Mouse (Mus musculus): Measurements from ENCODE around the gene Osbpl8. TPM values are rescaled to one million over a fixed set of nuclear protein-coding genes. Genes with fewer than 3 reads are reported as not detected.

Gene Osbpl8
- polyA plus RNA-seq, 1 experiment from 2014 or later: 10.2 TPM

GRCm38 (mm10) chr10:111155065-111155464 is 9.5 kb upstream of the Osbpl8 start:
- 86% methylated on average over 3 of the region's 3 CpGs for WGBS (ENCODE audit: insufficient replicate concordance)
- peaks cover 3% of the 10 kb centered on the region; the same call in 1 of the 2 replicates for H3K4me1 ChIP-seq (replicated peaks)
- no peaks in the 10 kb centered on the region for H3K36me3 ChIP-seq (replicated peaks)
- no peak overlapping the region for H3K27ac ChIP-seq (replicated peaks)
- ATAC-seq (ENCODE audit: insufficient read depth): no peak
- no peak overlapping the region for H3K4me3 ChIP-seq (replicated peaks)
- H3K9ac ChIP-seq: no peak overlapping the region
- no peaks in the 10 kb centered on the region for H3K9me3 ChIP-seq (replicated peaks)
- H3K4me2 ChIP-seq: no peak overlapping the region
- no peaks in the 10 kb centered on the region for H3K27me3 ChIP-seq

GRCm38 (mm10) chr10:111155571-111155970 is 9.0 kb upstream of the Osbpl8 start:
- H3K4me1 ChIP-seq (replicated peaks): peaks cover 3% of the 10 kb centered on the region; the same call in 1 of the 2 replicates
- 44% methylated on average over 7 of the region's 7 CpGs for WGBS (ENCODE audit: insufficient replicate concordance)
- no peak overlapping the region for H3K27ac ChIP-seq (replicated peaks)
- no peaks in the 10 kb centered on the region for H3K27me3 ChIP-seq
- H3K4me3 ChIP-seq (replicated peaks): no peak overlapping the region
- no peaks in the 10 kb centered on the region for H3K36me3 ChIP-seq (replicated peaks)
- no peaks in the 10 kb centered on the region for H3K9me3 ChIP-seq (replicated peaks)
- no peak for ATAC-seq (ENCODE audit: insufficient read depth)
- H3K4me2 ChIP-seq: no peak overlapping the region
- H3K9ac ChIP-seq: no peak overlapping the region

DNA sequence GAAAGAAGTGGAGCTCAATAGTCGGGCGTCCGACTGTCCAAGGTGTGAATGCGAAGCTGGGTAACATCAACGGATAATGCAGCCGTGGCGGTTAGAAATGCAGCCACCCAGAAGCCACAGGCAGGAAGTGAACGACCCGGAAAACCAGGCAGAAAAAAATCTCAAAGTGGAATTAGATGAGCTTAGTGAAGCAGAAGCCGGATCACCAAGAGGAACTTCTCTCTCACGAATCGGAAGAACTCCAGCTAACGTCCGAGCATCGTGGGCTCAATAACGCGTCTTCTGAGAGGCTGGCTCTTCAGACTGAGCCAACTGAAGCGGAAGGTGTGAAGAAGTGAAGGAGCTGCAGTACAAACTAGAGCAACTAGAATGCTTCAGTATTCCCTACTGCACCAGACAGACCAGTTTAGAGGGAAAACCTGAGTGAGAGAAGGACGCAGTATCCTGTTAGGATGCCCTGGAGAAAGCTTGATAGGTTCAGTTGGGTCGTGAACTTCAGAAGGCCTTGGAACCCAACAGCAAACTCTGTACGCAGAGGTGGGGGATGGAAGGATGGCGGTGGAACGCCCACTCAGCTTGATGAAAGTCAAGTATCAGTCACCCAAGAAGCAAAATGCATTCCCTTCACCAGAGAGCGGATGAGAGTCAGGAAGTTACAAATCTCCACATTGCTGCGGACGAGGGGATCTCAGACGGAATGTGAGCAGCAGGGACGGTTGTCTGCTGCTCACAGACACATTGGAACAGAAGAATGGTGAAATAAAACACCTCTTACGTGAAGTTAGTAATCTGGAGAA is 8.0 kb upstream of the Osbpl8 start:
- no peaks in the 10 kb centered on the region for H3K36me3 ChIP-seq (replicated peaks)
- no peak overlapping the region; the same call in 1 of the 2 replicates for H3K4me3 ChIP-seq (replicated peaks)
- H3K9me3 ChIP-seq (replicated peaks): no peaks in the 10 kb centered on the region
- no peak overlapping the region for H3K27ac ChIP-seq (replicated peaks)
- no peak for ATAC-seq (ENCODE audit: insufficient read depth)
- H3K9ac ChIP-seq: no peak overlapping the region
- no peaks in the 10 kb centered on the region for H3K27me3 ChIP-seq
- H3K4me2 ChIP-seq: peak overlapping the region; percentile 29
- 69% methylated on average over 29 of the region's 29 CpGs for WGBS (ENCODE audit: insufficient replicate concordance)
- H3K4me1 ChIP-seq (replicated peaks): peaks cover 3% of the 10 kb centered on the region; the same call in 1 of the 2 replicates

- Histone ChIP-seq H3K4me2 (no peak overlapping the region), H3K27ac (replicated peaks) (no peak overlapping the region), H3K9ac (no peak overlapping the region), H3K4me1 (replicated peaks) (peaks cover 7% of the 10 kb centered on the region; the same call in 1 of the 2 replicates), H3K27me3 (no peaks in the 10 kb centered on the region), H3K9me3 (replicated peaks) (no peaks in the 10 kb centered on the region), H3K36me3 (replicated peaks) (no peaks in the 10 kb centered on the region), H3K4me3 (replicated peaks) (no peak overlapping the region)
- WGBS (ENCODE audit: insufficient replicate concordance): 73% methylated on average over 7 of the region's 7 CpGs
- ATAC-seq (ENCODE audit: insufficient read depth): no peak
Measured at GRCm38 (mm10) chr10:111157241-111157659, 7.3 kb upstream of the Osbpl8 start.

DNA sequence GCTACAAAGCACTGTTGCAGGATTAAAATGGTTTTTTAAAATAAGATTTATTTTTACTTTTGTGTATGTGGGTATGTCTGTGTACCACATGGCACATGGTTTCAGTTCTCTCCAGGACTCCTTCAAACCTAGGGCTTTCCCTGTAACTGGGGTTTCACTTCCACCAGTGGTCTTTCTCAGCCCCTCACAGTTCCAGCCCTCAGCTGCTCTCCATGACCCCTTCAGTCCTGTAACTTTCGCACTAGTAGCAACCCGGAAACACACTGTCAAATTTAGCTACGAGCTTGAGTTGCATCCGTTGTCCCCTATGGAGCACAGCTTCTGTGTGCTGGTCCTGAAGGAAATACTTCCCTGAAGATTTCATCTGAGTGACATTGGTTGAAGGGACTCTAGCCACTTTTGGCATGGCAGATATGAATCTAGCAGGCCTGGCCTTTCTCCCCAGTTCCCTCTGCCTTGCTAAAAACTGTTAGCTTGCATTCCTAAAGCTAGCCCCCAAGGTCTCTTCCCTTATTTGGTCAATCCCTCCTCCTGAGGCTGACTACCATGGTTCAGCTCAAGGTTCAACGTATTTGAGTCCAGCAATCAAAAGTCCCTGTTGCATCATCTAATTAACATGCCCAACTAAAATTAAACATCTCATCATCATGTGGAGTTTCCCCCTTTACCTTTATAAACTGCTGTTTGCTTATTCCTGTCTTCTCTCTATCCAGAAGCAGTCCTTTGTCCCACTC is 4.6 kb upstream of the Osbpl8 start:
- ATAC-seq (ENCODE audit: insufficient read depth): no peak
- Histone ChIP-seq H3K4me3 (replicated peaks) (no peak overlapping the region), H3K9me3 (replicated peaks) (no peaks in the 10 kb centered on the region), H3K4me2 (no peak overlapping the region), H3K27me3 (no peaks in the 10 kb centered on the region), H3K4me1 (replicated peaks) (peaks cover 27% of the 10 kb centered on the region), H3K9ac (no peak overlapping the region), H3K36me3 (replicated peaks) (no peaks in the 10 kb centered on the region), H3K27ac (replicated peaks) (no peak overlapping the region)
- WGBS (ENCODE audit: insufficient replicate concordance): 64% methylated on average over 5 of the region's 5 CpGs

DNA sequence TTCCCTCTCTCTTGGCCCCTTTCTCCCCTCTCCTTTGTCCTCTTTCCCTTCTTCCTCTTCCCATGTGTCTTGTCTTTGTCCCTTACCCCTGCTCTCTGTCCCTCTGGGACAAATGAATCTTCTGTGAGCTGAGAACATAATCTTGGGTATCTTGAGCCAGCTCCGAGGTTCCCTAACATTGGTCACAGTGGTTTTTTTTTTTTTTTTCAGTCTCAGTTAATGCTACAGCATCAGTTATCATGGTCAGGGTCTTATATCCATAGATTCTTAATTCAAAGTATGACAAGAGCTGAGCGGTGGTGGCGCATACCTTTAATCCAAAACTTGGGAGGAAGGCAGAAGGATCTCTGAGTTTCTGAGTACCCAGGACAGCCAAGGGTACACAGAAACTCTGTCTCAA is 4.0 kb upstream of the Osbpl8 start:
- H3K36me3 ChIP-seq (replicated peaks): no peaks in the 10 kb centered on the region
- H3K4me2 ChIP-seq: no peak overlapping the region
- no peaks in the 10 kb centered on the region for H3K9me3 ChIP-seq (replicated peaks)
- H3K4me3 ChIP-seq (replicated peaks): no peak overlapping the region
- H3K27ac ChIP-seq (replicated peaks): no peak overlapping the region
- H3K27me3 ChIP-seq: no peaks in the 10 kb centered on the region
- 79% methylated on average over 3 of the region's 3 CpGs for WGBS (ENCODE audit: insufficient replicate concordance)
- no peak for ATAC-seq (ENCODE audit: insufficient read depth)
- peaks cover 27% of the 10 kb centered on the region for H3K4me1 ChIP-seq (replicated peaks)
- H3K9ac ChIP-seq: no peak overlapping the region

DNA sequence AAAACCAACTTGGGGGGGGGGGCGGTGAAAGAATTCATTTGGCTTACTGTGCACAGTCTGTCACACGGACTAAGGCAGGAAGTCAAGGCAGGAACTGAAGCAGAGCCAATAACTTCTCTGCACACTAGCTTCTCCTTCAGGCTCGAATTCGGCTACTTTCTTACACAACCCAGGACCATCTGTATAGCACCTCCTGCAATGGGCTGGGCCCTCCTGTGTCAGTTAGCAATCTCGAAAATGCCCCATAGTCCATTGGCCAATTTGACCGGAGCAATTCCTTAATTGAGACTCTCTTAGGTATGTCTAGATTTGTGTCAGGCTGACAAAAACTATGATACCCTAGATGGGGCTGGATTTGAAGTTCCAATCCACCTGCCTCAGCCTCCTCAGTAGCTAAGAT is 3.2 kb upstream of the Osbpl8 start:
- no peak overlapping the region for H3K4me3 ChIP-seq (replicated peaks)
- H3K4me1 ChIP-seq (replicated peaks): peaks cover 29% of the 10 kb centered on the region
- H3K4me2 ChIP-seq: no peak overlapping the region
- H3K36me3 ChIP-seq (replicated peaks): no peaks in the 10 kb centered on the region
- H3K9me3 ChIP-seq (replicated peaks): no peaks in the 10 kb centered on the region
- WGBS (ENCODE audit: insufficient replicate concordance): 68% methylated on average over 6 of the region's 6 CpGs
- no peak overlapping the region for H3K9ac ChIP-seq
- ATAC-seq (ENCODE audit: insufficient read depth): no peak
- H3K27me3 ChIP-seq: no peaks in the 10 kb centered on the region
- H3K27ac ChIP-seq (replicated peaks): no peak overlapping the region

DNA sequence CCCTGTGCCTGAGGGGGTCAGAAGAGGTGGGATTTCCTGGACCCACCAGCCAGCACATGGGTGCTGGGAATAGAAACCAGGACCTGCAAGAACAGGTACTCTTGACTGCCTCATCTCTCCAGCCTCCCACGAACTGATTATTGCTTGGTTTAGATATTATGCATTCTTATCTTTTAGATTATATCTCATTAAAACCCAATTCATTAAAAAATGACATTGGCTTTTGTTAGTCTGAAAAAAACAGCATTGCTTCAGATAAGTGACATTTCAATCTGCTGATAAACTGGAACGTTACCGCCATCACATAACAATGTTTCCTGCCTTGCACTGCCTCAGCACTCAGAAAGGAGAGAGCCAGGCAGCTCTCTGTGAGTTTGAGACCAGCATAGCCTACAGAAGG is 1.5 kb upstream of the Osbpl8 start:
- no peak overlapping the region for H3K9ac ChIP-seq
- no peak for ATAC-seq (ENCODE audit: insufficient read depth)
- H3K4me1 ChIP-seq (replicated peaks): peaks cover 38% of the 10 kb centered on the region
- WGBS (ENCODE audit: insufficient replicate concordance): 27% methylated on average over 3 of the region's 3 CpGs
- no peaks in the 10 kb centered on the region for H3K36me3 ChIP-seq (replicated peaks)
- H3K27me3 ChIP-seq: no peaks in the 10 kb centered on the region
- no peak overlapping the region; the same call in 1 of the 2 replicates for H3K4me2 ChIP-seq
- no peak overlapping the region for H3K4me3 ChIP-seq (replicated peaks)
- H3K9me3 ChIP-seq (replicated peaks): no peaks in the 10 kb centered on the region
- 0 out of 2 replicates have a peak overlapping the region, but pooled peaks have one; percentile 38 for H3K27ac ChIP-seq (replicated peaks)

GRCm38 (mm10) chr10:111163601-111164240 is 831 bp upstream of the Osbpl8 start:
- H3K36me3 ChIP-seq (replicated peaks): no peaks in the 10 kb centered on the region
- H3K27ac ChIP-seq (replicated peaks): peak overlapping the region; percentile 94
- ATAC-seq (ENCODE audit: insufficient read depth): no peak
- peak overlapping the region; percentile 99 for H3K4me3 ChIP-seq (replicated peaks)
- H3K27me3 ChIP-seq: no peaks in the 10 kb centered on the region
- WGBS (ENCODE audit: insufficient replicate concordance): 25% methylated on average over 9 of the region's 9 CpGs
- H3K4me1 ChIP-seq (replicated peaks): peaks cover 45% of the 10 kb centered on the region
- H3K9ac ChIP-seq: peak overlapping the region; percentile 71
- H3K4me2 ChIP-seq: peak overlapping the region; percentile 86
- H3K9me3 ChIP-seq (replicated peaks): no peaks in the 10 kb centered on the region

- Histone ChIP-seq H3K4me3 (replicated peaks) (peak overlapping the region; percentile 99), H3K4me1 (replicated peaks) (peaks cover 60% of the 10 kb centered on the region), H3K9me3 (replicated peaks) (no peaks in the 10 kb centered on the region), H3K36me3 (replicated peaks) (no peaks in the 10 kb centered on the region), H3K9ac (peak overlapping the region; percentile 100), H3K27me3 (no peaks in the 10 kb centered on the region), H3K4me2 (peak overlapping the region; percentile 64), H3K27ac (replicated peaks) (peak overlapping the region; percentile 97)
- under 1% methylated on average over 52 of the region's 52 CpGs for WGBS (ENCODE audit: insufficient replicate concordance)
- ATAC-seq (ENCODE audit: insufficient read depth): peak; percentile 41
Measured at GRCm38 (mm10) chr10:111165219-111165981, 848 bp downstream of the Osbpl8 start.
